Mouse (Mus musculus): ENCODE results near the gene Rragc. TPM values are rescaled to one million over a fixed set of nuclear protein-coding genes. Genes with fewer than 3 reads are reported as not detected.

Rragc gene
- 203 TPM for polyA plus RNA-seq (2014; fragmentation: Illumina TruSeq; extraction: RNeasy Lipid Tissue Mini Kit (QIAGEN cat#74804); ENCODE audit: low replicate concordance)

DNA sequence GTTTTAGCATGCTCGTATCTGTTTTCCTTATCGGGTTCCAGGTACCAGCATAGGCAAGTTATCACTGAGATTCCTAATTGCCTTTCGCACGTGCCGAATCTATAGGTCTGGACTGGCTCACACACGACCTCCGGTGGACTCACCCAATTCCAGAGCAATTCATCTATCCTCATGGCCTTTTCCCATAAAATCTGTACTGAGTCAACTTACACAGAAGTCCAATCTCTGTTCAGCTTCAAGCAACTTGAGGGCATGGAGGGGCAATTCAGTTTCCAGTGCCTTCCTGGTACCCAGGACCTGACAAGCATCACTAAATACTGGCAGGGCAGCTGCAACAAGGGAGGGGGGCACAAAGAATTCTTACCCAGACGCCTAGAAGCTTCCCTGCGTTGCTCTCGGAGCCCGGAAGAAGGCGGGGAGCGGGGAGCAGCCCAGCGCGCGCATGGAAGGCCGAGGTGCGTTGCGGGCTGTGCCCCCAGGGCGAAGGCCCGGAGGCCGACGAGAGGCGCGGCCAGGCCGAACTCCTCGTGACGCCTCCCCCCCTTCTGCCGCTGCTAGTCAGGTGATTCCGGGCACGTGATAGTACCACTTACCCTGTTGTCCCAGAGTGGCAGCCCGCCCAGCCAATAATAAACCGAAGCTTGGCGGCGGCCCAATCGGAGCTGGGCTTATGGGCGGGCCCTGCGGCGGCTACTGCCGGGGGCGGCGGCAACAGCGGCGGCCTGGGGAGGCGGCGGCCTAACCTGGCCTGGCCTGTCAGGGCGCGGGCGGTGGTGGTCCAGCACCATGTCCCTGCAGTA lies at the start of gene Rragc:
Rragc (plus strand) TSS at position 699 of the 800 bp plus-strand sequence.

DNA sequence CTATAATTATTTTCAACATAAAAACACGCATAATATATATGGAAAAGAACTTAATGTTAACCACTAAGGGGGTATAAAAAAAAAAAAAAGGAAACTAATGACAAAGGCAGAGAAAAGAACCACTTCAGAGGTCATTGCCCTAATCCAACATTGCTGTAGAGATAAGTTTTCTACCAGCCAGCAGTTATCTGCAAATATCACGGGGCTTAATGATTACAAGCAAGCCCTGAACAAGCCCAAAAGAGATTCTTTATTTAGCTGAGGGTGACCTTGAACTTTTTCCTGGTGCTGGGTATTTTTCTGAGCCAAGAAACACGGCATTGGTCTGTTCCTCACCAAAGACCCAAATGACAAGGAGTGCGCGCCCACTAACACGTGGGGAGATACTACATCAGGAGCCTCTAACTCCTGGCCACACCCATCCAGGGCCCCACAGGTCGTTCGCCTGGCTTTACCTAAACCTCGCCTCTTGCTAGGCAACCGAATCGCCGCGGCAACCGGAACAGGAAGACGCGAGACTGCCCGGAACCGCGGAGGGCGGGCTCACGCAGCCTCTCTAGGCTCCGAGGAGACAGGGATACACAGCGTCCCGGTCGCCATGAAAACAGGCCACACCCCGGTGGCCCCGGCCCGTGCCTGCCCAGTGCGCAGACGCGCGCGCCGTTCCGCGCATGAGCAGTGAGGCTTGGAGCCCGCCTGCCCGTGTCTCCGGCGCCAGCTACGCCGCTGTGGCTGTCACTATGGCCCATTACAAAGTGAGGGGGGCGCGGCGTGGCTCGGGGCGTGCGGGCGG lies 12.7 kb upstream of the Rragc start, which contains the start of gene Mycbp:
Mycbp (plus strand) TSS at position 500 of the 793 bp plus-strand sequence.

DNA sequence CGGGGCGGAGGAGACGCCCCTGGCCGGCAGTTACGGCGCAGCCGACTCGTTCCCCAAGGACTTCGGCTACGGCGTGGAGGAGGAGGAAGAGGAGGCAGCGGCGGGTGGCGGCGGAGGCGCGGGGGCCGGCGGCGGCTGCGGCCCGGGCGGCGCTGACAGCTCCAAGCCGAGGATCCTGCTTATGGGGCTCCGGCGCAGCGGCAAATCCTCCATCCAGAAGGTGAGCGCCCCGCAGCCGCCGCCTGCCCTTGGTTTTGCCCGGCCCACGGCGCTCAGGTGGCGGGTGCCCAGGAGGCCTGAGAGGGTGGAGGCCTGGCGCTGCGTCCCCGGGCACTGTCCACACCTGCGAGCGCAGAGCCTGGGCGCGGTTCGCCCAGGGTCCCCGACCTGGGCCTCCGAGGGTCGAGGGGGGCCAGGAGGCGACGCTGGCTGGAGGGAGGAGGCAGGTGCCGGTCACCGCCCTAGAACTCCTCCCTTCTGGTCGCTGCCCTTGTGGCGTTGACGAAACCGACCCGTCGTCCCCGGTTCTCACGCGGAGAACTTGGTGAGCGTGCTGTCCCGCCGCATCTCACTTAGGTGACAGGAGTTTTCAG lies 398 bp downstream of the Rragc start, which contains the start of gene 4930535I16Rik:
4930535I16Rik (minus strand) TSS at position 475 of the 593 bp plus-strand sequence.

Other genes with a start within 250 kb of the Rragc start
- 83.5 TPM for gene Macf1, start 233.1 kb upstream of the Rragc start, polyA plus RNA-seq (2014; fragmentation: Illumina TruSeq; extraction: RNeasy Lipid Tissue Mini Kit (QIAGEN cat#74804); ENCODE audit: low replicate concordance)
- gene Ndufs5, start 199.2 kb upstream of the Rragc start, polyA plus RNA-seq (2014; fragmentation: Illumina TruSeq; extraction: RNeasy Lipid Tissue Mini Kit (QIAGEN cat#74804); ENCODE audit: low replicate concordance), result 7.4 TPM
- 107 TPM for gene Akirin1, start 167.1 kb upstream of the Rragc start, polyA plus RNA-seq (2014; fragmentation: Illumina TruSeq; extraction: RNeasy Lipid Tissue Mini Kit (QIAGEN cat#74804); ENCODE audit: low replicate concordance)
- gene Rhbdl2, start 129.6 kb upstream of the Rragc start, polyA plus RNA-seq (2014; fragmentation: Illumina TruSeq; extraction: RNeasy Lipid Tissue Mini Kit (QIAGEN cat#74804); ENCODE audit: low replicate concordance), result 18.0 TPM
- gene 4933427I04Rik, start 57.8 kb upstream of the Rragc start, polyA plus RNA-seq (2014; fragmentation: Illumina TruSeq; extraction: RNeasy Lipid Tissue Mini Kit (QIAGEN cat#74804); ENCODE audit: low replicate concordance), result not detected
- 78.8 TPM for gene Mycbp, start 12.6 kb upstream of the Rragc start, polyA plus RNA-seq (2014; fragmentation: Illumina TruSeq; extraction: RNeasy Lipid Tissue Mini Kit (QIAGEN cat#74804); ENCODE audit: low replicate concordance)
- not detected for gene 4930535I16Rik, start 576 bp downstream of the Rragc start, polyA plus RNA-seq (2014; fragmentation: Illumina TruSeq; extraction: RNeasy Lipid Tissue Mini Kit (QIAGEN cat#74804); ENCODE audit: low replicate concordance)

Measured in small intestine, adult 10 weeks (tissue).